Mouse (Mus musculus) cerebellum, adult 2 months (tissue): ENCODE results near the gene Teddm2.

Experiments
- CTCF ChIP-seq: fragments of 200-500 bp; IDR thresholded peaks from 2 replicates; pipeline ENCODE4 v1.5.1; 2011; ENCODE audit warnings: low read depth, mild to moderate bottlenecking, control low read depth, low read length, moderate library complexity, borderline replicate concordance; ENCODE audit not compliant: insufficient read depth
- POLR2A ChIP-seq: fragments of 200-500 bp; IDR thresholded peaks from 2 replicates; pipeline ENCODE4 v1.6.1; 2011; ENCODE audit warnings: low read length, control low read depth, borderline replicate concordance; ENCODE audit not compliant: insufficient read depth

DNA sequence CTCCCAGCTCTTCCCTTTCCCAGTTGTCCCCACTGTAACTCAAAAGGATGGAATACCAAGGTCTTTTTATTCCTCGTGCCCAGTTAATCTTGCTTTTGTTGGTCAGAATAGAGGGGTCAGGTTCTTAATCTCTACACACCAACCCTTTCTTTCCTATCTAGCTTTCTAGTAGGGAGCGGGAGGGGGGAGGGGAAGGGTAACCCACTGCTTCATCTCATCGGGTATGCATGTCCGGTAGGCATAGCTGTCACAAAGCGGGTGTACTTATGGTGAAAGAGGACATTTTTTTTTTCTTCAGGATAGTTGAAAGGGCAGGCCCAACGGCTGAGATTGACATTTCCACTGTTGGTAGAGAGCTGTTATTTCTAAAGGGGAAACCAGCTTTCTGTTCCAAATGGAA lies 8.2 kb upstream of the Teddm2 start:
- TF ChIP-seq POLR2A (no peak), CTCF (no peak)
